Mouse (Mus musculus): ENCODE measurements around the gene Dgat2.
A peak's percentile ranks its signal among the peaks of the same experiment; 100 is the strongest.

The Dgat2 gene

GRCm38 (mm10) chr7:99136789-99137188, 45.7 kb downstream of the Dgat2 start:
- no peak for DNase-seq

- DNase-seq = no peak
These were observed 48.6 kb downstream of the Dgat2 start for GRCm38 (mm10) chr7:99133811-99134402.

GRCm38 (mm10) chr7:99132597-99132996, 49.9 kb downstream of the Dgat2 start:
- peak in 1 of 2 experiments; percentile 37 for DNase-seq

GRCm38 (mm10) chr7:99131819-99132353, 50.6 kb downstream of the Dgat2 start:
- DNase-seq = peak; percentile 57 to 75

GRCm38 (mm10) chr7:99128965-99129364, 53.6 kb downstream of the Dgat2 start:
- DNase-seq = no peak

GRCm38 (mm10) chr7:99128020-99128950, 54.2 kb downstream of the Dgat2 start:
- DNase-seq = peak in 1 of 2 experiments; percentile 48

- peak; percentile 61 to 71 for DNase-seq
These were observed 56.5 kb downstream of the Dgat2 start for GRCm38 (mm10) chr7:99126057-99126456.

GRCm38 (mm10) chr7:99122651-99123050, 59.9 kb downstream of the Dgat2 start:
- no peak for DNase-seq

- no peak for DNase-seq
These were observed 61.5 kb downstream of the Dgat2 start for GRCm38 (mm10) chr7:99120865-99121521.

GRCm38 (mm10) chr7:99120082-99120481, 62.4 kb downstream of the Dgat2 start:
- no peak for DNase-seq

- DNase-seq = no peak
These were observed 65.7 kb downstream of the Dgat2 start for GRCm38 (mm10) chr7:99116781-99117180.

GRCm38 (mm10) chr7:99114006-99114726, 68.4 kb downstream of the Dgat2 start:
- DNase-seq = no peak

- no peak for DNase-seq
These were observed 75.0 kb downstream of the Dgat2 start for GRCm38 (mm10) chr7:99107566-99107965.

- DNase-seq = no peak
These were observed 75.7 kb downstream of the Dgat2 start for GRCm38 (mm10) chr7:99106714-99107270.
